14 mouse cellular contexts compared by ENCODE assay signal in the genomic region with DNA sequence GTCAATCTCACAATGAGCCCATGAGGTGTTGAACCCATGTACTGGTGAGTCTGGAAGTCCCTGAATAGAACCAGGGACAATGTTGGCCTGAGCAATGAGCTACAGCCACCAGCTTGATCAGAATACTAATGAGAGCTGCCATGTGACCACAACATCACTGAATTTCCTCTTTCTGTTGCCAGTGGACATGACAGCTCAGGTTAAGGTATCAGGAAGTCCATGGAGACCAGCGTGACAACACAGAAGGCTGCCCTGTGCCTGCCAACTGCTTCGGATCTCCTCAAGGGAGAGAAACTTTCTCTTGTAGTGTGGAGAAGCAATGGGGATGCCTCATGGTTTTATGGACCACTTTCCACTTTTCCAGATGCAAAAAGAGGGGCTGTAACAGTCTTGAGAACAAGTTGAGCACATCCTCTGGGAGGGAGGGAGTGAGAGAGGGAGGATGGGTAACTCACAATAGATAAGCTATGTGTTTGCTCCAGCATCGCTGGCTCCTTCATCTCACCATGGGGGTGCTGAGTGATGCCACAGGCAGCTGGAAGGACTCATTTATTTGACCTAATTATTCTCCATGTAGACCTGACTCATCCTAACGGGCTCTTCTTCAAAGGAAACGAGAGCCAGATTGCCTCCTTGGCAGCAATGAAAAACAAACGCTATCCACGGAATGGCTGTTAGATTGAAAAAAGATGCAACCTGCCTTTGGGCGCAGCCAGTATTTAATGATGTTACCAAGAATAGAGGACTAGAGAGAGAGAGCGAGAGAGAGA.
DNase-seq lines count a peak whose midpoint lies in the region; ATAC-seq and TF ChIP-seq lines count a peak whose summit lies in the region.
"Had no signal": no experiment of that assay in that cellular context is flagged by ENCODE, and none has a peak within 500 bp of the region (broad histone marks: within the 10 kb centered on the region; RNA-seq: fewer than 3 reads in every experiment).

No protein-coding gene starts in this region.

- no peak for TF ChIP-seq CTCF in hindbrain, postnatal 0 days (IDR thresholded peaks at IDR 0.05; ENCODE audit: low read depth)

- H3K4me3 ChIP-seq in hindbrain, postnatal 0 days (ENCODE audit: low read length), result no peak overlapping the region
- H3K4me3 ChIP-seq in hindbrain, embryonic 10.5 days, result no peak overlapping the region
- H3K4me3 ChIP-seq: forebrain, embryonic 12.5 days; left cerebral cortex, adult 2 months; liver, embryonic 13.5 days had no signal

- DNase-seq in cerebellum, adult 18-20 months, result peak; percentile 4 to 13
- DNase-seq in cerebellum, adult 11-12 months, result no peak
- peak; percentile 39 for DNase-seq in hindbrain, postnatal 0 days (ENCODE audit: low spot score)
- DNase-seq in hindbrain, embryonic 10.5 days (ENCODE audit: low spot score), result no peak
- DNase-seq in Muller cell, postnatal 12 days (ENCODE audit: inconsistent ontology term), result peak; percentile 92
- peak; percentile 42 for DNase-seq in layer of hippocampus, adult 9-11 months
- no peak for DNase-seq in ovary, adult 18-20 months (ENCODE audit: low spot score)
- DNase-seq in urinary bladder, postnatal 36 days (ENCODE audit: low spot score in 2 of 2), result no peak
- DNase-seq: adrenal gland, postnatal 10 days; embryo, embryonic 11 days; kidney, adult 2 months; liver, embryonic 13.5 days had no signal

- ATAC-seq in hindbrain, postnatal 0 days, result no peak; the same call in 1 of the 2 replicates

- H3K27me3 ChIP-seq in hindbrain, postnatal 0 days (ENCODE audit: insufficient read depth, low read length), result no peaks in the 10 kb centered on the region
- H3K27me3 ChIP-seq in hindbrain, embryonic 10.5 days (ENCODE audit: insufficient read depth, poor library complexity, severe bottlenecking), result no peaks in the 10 kb centered on the region
- H3K27me3 ChIP-seq: forebrain, embryonic 12.5 days; liver, embryonic 13.5 days had no signal

- H3K4me2 ChIP-seq in hindbrain, postnatal 0 days (ENCODE audit: low read depth, low read length), result no peak overlapping the region
- H3K4me2 ChIP-seq: forebrain, embryonic 12.5 days; liver, embryonic 13.5 days had no signal

- no peak overlapping the region for H3K27ac ChIP-seq in hindbrain, postnatal 0 days
- no peak overlapping the region for H3K27ac ChIP-seq in hindbrain, embryonic 10.5 days
- H3K27ac ChIP-seq: forebrain, embryonic 12.5 days; left cerebral cortex, adult 2 months; liver, embryonic 13.5 days had no signal

- H3K9me3 ChIP-seq in hindbrain, postnatal 0 days (ENCODE audit: low read length), result no peaks in the 10 kb centered on the region
- no peaks in the 10 kb centered on the region for H3K9me3 ChIP-seq in hindbrain, embryonic 10.5 days
- H3K9me3 ChIP-seq: forebrain, embryonic 12.5 days; liver, embryonic 13.5 days had no signal

- WGBS in hindbrain, postnatal 0 days, result 51% methylated on average over 9 of the region's 9 CpGs
- 68% methylated on average over 9 of the region's 9 CpGs for WGBS in hindbrain, embryonic 10.5 days

- H3K4me1 ChIP-seq in hindbrain, postnatal 0 days (ENCODE audit: insufficient read depth, low read length), result no peaks in the 10 kb centered on the region
- peaks cover 12% of the 10 kb centered on the region; the same call in 1 of the 2 replicates for H3K4me1 ChIP-seq in hindbrain, embryonic 10.5 days (replicated peaks)
- H3K4me1 ChIP-seq: forebrain, embryonic 12.5 days; liver, embryonic 13.5 days had no signal

- H3K36me3 ChIP-seq in hindbrain, postnatal 0 days (ENCODE audit: insufficient read depth, low read length), result no peaks in the 10 kb centered on the region
- H3K36me3 ChIP-seq in hindbrain, embryonic 10.5 days, result no peaks in the 10 kb centered on the region
- H3K36me3 ChIP-seq: forebrain, embryonic 12.5 days; liver, embryonic 13.5 days had no signal

- H3K9ac ChIP-seq in hindbrain, postnatal 0 days (replicated peaks; ENCODE audit: low read length), result no peak overlapping the region
- H3K9ac ChIP-seq: forebrain, embryonic 12.5 days; liver, embryonic 13.5 days had no signal

Comparison
In these comparisons a context has a peak if more than half of its experiments do, and no peak if none do; other contexts are left out.
1. DNase-seq: peak in cerebellum, adult 18-20 months (2 of 2), hindbrain, postnatal 0 days (single experiment), Muller cell, postnatal 12 days (single experiment) and layer of hippocampus, adult 9-11 months (single experiment); none in cerebellum, adult 11-12 months (single experiment), hindbrain, embryonic 10.5 days (single experiment), ovary, adult 18-20 months (single experiment) and urinary bladder, postnatal 36 days (0 of 2).